Mouse (Mus musculus) stomach, postnatal 0 days (tissue): ENCODE measurements around the gene Prpsap1. TPM values are rescaled to one million over a fixed set of nuclear protein-coding genes. Genes with fewer than 3 reads are reported as not detected.

ENCODE experiments used
- ATAC-seq: fragments of 200-750 bp; cut with Nextera tagmentation; 2 replicates; pipeline ENCODE4 v1.8.0; 2017; ENCODE audit not compliant: low FRiP score, low TSS enrichment
- DNase-seq: peaks from one replicate; pipeline ENCODE4 v3.0.0-alpha.2; 2016; ENCODE audit warnings: low spot score
- H3K27ac ChIP-seq: fragments of 300-500 bp; sonication (generic); replicated peaks from 2 replicates; pipeline ENCODE4 v1.5.1; 2014; ENCODE audit warnings: mild to moderate bottlenecking, control low read depth
- H3K27me3 ChIP-seq: fragments of 300-500 bp; sonication (generic); 2 replicates; pipeline ENCODE4 v1.6.1; 2014; ENCODE audit warnings: low read length; ENCODE audit not compliant: control insufficient read depth, insufficient read depth
- H3K36me3 ChIP-seq: fragments of 300-500 bp; sonication (generic); 2 replicates; pipeline ENCODE4 v1.6.1; 2014; ENCODE audit warnings: low read length, mixed read lengths; ENCODE audit not compliant: control insufficient read depth, insufficient read depth
- H3K4me1 ChIP-seq: fragments of 300-500 bp; sonication (generic); replicated peaks from 2 replicates; pipeline ENCODE4 v1.6.1; 2014; ENCODE audit warnings: antibody characterized with exemption; ENCODE audit not compliant: control insufficient read depth, insufficient read depth
- H3K4me2 ChIP-seq: fragments of 300-500 bp; sonication (generic); replicated peaks from 2 replicates; pipeline ENCODE4 v1.6.1; 2014; ENCODE audit warnings: low read depth, mild to moderate bottlenecking, control low read depth, moderate library complexity
- H3K4me3 ChIP-seq: fragments of 300-500 bp; sonication (generic); 2 replicates; pipeline ENCODE4 v1.5.1; 2014; ENCODE audit warnings: low read depth, low read length, control low read depth
- H3K9ac ChIP-seq: fragments of 300-500 bp; sonication (generic); 2 replicates; pipeline ENCODE4 v1.6.1; 2014; ENCODE audit warnings: mild to moderate bottlenecking, low read length, control low read depth, mixed read lengths
- H3K9me3 ChIP-seq: fragments of 300-500 bp; sonication (generic); 2 replicates; pipeline ENCODE4 v1.6.1; 2016; ENCODE audit warnings: low read length; ENCODE audit not compliant: control insufficient read depth
- CTCF ChIP-seq: IDR thresholded peaks from 2 replicates; pipeline ENCODE4 v1.5.1; 2016; ENCODE audit warnings: antibody characterized with exemption, low read depth, mild to moderate bottlenecking, moderate library complexity
- EP300 ChIP-seq: optimal IDR thresholded peaks from 2 replicates; pipeline ENCODE3; 2016; ENCODE audit warnings: antibody characterized with exemption
- WGBS: fragments of 180-500 bp; shearing (Covaris S2); extraction: QIAGEN DNeasy Blood & Tissue Kit; methylation state at CpG from one replicate; pipeline ENCODE4 v1.1.7; 2014; 5-methylcytosine and 5-hydroxymethylcytosine counted together
- polyA plus RNA-seq: library from polyadenylated mRNA; unstranded; fragments of >200 nt; fragmentation: Nextera tagmentation; extraction: Ambion mirVana; gene quantifications from 2 replicates; pipeline ENCODE4 v1.2.1, GENCODE M21; 2015

Gene Prpsap1
- polyA plus RNA-seq, 1 experiment from 2014 or later, result 94.0 TPM

DNA sequence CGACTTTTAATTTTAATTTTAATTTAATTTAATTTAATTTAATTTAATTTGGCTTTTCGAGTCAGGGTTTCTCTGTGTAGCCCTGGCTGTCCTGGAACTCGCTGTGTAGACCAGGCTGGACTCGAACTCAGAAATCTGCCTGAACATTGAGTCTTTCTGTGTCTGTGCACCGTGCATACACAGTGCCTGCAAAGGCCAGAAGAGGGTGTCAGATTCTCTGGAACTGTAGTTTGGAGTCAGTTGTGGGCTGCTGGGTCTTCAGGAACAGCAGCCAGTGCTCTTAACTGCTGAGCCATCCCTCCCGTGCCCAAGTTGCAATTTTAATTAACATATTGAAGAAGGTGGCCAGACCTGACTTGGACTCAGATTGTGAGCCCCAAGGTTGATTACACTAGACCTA lies 2.7 kb downstream of the Prpsap1 start:
- no peak for TF ChIP-seq EP300
- TF ChIP-seq CTCF, result peak; percentile 52
- 53% methylated on average over 6 of the region's 6 CpGs for WGBS
- peak overlapping the region; percentile 78 for H3K4me2 ChIP-seq

DNA sequence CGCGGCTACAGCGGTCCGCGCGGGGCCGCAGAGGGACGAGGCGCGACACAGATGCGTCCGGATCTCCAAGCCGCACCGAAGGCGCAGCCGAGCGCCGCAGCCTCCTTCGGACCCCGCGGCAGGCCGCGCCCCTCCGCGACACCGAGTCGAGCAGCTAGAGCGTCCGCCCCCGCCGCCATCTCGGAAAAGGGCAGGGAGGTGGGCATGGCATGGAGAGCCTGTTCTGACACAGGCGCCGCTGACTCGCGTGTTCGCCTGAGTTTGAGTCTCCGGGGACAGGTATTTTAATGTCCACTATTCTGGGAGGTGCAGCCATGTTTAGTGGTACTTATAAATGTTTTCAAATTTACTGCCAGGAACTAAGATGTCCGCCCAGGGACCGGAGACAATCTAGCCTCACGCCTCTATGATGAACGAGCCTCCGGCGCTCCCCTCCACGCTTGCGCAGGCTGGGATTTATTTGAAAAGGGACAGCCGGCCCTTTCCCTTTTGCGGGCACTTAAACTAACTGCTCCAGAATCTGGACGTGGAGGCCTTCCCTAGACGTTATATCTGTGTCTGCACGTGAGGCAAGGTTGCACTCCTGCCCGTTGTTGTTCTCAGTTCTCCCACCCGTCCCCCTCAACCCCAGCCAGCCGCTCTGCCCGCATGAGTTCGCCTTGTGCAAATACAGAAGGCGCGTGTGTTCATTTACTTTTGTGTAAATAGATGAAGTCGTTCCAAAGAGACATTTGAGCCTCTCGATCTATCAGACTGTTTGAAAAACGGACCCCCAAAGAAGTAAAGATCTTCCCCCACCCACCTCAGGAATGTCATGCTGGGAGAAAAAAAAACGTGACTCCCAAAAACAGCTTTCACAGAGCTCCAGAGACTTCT lies 3.5 kb downstream of the Prpsap1 start:
- H3K27ac ChIP-seq, result peak overlapping the region; percentile 94
- H3K4me3 ChIP-seq, result peak overlapping the region; percentile 98
- H3K4me1 ChIP-seq, result peaks cover 3% of the 10 kb centered on the region; the same call in 1 of the 2 replicates
- H3K9me3 ChIP-seq, result no peaks in the 10 kb centered on the region
- peak overlapping the region; percentile 97 for H3K9ac ChIP-seq
- peak; percentile 85 for ATAC-seq
- peak; percentile 92 for DNase-seq
- no peaks in the 10 kb centered on the region for H3K27me3 ChIP-seq
- 0 out of 2 replicates have a peak, but pooled peaks cover 3% of the 10 kb centered on the region for H3K36me3 ChIP-seq
- under 1% methylated on average over 47 of the region's 62 CpGs for WGBS
- TF ChIP-seq CTCF, result 0 out of 2 replicates have a peak, but pooled peaks have one; percentile 0
- TF ChIP-seq EP300, result peak; percentile 80
- H3K4me2 ChIP-seq, result peak overlapping the region; percentile 78

More for the DNA sequence above, 2.7 kb downstream of the Prpsap1 start:
- Histone ChIP-seq H3K27ac (peak overlapping the region; percentile 94), H3K9me3 (no peaks in the 10 kb centered on the region), H3K36me3 (no peaks in the 10 kb centered on the region), H3K4me3 (no peak overlapping the region), H3K9ac (no peak overlapping the region; the same call in 1 of the 2 replicates), H3K4me1 (peaks cover 3% of the 10 kb centered on the region; the same call in 1 of the 2 replicates), H3K27me3 (no peaks in the 10 kb centered on the region)
- DNase-seq (no peak), ATAC-seq (no peak)

DNA sequence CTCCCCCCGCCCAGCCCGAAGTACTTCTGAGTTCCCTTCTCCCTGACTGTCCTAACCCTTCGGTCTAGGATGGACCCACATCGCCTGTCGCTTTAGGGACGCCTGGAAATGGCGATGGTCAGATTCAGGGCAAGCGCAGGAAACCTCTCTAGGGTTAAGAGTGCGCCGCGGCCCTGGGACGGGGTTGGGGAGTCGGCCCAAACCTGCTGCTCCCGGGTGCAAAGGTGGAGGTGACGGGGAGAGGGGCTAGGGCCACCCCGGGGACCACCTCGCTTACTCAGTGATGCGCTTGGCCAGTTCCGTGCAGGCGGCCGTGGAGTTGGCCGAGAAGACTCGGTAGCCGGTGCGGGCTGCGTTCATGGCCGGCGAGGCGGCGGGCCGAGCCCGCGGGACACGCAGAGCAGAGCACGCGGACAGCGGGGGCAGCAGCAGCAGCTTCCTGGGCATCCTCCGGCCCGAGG lies 4.2 kb downstream of the Prpsap1 start:
- Histone ChIP-seq H3K27me3 (no peaks in the 10 kb centered on the region), H3K27ac (peak overlapping the region; percentile 94), H3K9me3 (no peaks in the 10 kb centered on the region), H3K4me1 (peaks cover 3% of the 10 kb centered on the region; the same call in 1 of the 2 replicates), H3K36me3 (peaks cover 8% of the 10 kb centered on the region), H3K4me2 (peak overlapping the region; percentile 78), H3K9ac (peak overlapping the region; percentile 97), H3K4me3 (peak overlapping the region; percentile 98)
- TF ChIP-seq CTCF, result no peak
- TF ChIP-seq EP300, result peak; percentile 5
- under 1% methylated on average over 39 of the region's 39 CpGs for WGBS
- DNase-seq, result no peak
- peak; percentile 33 for ATAC-seq

DNA sequence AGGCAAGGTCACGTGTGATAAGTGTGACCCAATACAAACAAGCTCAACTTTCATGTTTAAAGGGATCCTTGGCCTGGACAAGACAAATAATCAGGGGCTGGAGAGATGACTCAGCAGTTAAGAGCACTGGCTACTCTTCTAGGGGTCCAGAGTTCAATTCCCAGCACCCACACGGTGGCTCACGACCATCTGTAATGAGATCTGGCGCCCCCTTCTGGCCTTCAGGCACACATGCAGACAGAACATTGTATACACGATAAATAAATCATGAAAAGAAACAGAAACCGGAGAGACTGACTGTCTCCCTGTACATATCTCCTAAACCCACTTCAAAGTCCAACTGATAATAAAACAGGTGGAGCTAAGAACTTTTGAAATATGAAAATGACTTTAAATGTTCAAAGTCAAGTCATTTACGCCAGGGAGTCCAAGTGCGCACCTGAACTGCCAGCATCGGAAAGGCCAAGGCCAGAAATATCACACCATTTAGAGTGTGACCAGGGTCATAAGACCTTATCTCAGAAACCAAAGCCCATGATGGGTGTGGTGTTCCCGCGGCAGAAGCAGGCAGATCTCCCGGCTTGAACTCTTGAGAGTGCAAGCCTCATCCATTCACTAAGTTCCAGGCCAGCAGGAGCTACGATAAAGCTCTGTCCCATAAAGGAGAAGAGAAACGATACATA lies 5.2 kb downstream of the Prpsap1 start:
- H3K36me3 ChIP-seq, result peaks cover 12% of the 10 kb centered on the region
- TF ChIP-seq EP300, result no peak
- peak; percentile 67 for TF ChIP-seq CTCF
- H3K9ac ChIP-seq, result peak overlapping the region; percentile 97; the same call in 1 of the 2 replicates
- WGBS, result 64% methylated on average over 14 of the region's 14 CpGs
- no peak for ATAC-seq
- peak overlapping the region; percentile 98 for H3K4me3 ChIP-seq
- peak overlapping the region; percentile 78 for H3K4me2 ChIP-seq
- H3K27me3 ChIP-seq, result no peaks in the 10 kb centered on the region
- peak; percentile 50 for DNase-seq
- H3K27ac ChIP-seq, result no peak overlapping the region
- no peaks in the 10 kb centered on the region for H3K9me3 ChIP-seq
- H3K4me1 ChIP-seq, result peaks cover 3% of the 10 kb centered on the region; the same call in 1 of the 2 replicates

DNA sequence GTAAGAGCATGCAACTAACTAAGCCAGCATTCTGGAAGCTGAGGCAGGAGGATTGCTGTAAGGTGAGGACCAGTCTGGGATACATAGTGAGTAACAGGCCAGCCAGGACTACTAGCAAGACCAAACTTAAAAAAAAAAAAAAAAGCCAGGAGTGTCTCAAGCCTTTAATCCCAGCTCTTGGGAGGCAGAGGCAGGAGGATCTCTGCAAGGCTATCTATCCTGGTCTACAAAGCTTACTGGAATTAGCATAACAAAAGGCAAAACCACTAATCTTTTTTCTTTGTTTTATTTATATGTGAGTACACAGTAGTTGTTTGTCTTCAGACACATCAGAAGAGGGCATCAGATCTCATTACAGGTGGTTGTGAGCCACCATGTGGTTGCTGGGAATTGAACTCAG lies 5.8 kb downstream of the Prpsap1 start:
- no peaks in the 10 kb centered on the region for H3K27me3 ChIP-seq
- H3K4me1 ChIP-seq, result peaks cover 3% of the 10 kb centered on the region; the same call in 1 of the 2 replicates
- no peak overlapping the region for H3K4me2 ChIP-seq
- H3K36me3 ChIP-seq, result peaks cover 12% of the 10 kb centered on the region
- H3K9ac ChIP-seq, result no peak overlapping the region
- no peaks in the 10 kb centered on the region for H3K9me3 ChIP-seq
- no peak overlapping the region for H3K27ac ChIP-seq
- ATAC-seq, result no peak
- no peak overlapping the region for H3K4me3 ChIP-seq
- no peak for DNase-seq
- TF ChIP-seq CTCF (no peak), EP300 (no peak)
